Mouse (Mus musculus) kidney, postnatal 0 days (tissue): Measurements from ENCODE around the gene Cox4i2. TPM values are rescaled to one million over a fixed set of nuclear protein-coding genes. Genes with fewer than 3 reads are reported as not detected.

Source experiments
- ATAC-seq: fragments of 200-750 bp; cut with Nextera tagmentation; replicated peaks from 2 replicates; pipeline ENCODE4 v1.8.0; 2017; ENCODE audit warnings: low read depth, moderate number of reproducible peaks, moderate TSS enrichment, moderate library complexity; ENCODE audit not compliant: low FRiP score
- DNase-seq: peaks from one replicate; pipeline ENCODE4 v3.0.0-alpha.2; 2016; ENCODE audit warnings: low spot score
- H3K27ac ChIP-seq: fragments of 300-500 bp; sonication (generic); 2 replicates; pipeline ENCODE4 v1.5.1; 2014; ENCODE audit warnings: mild to moderate bottlenecking
- H3K27me3 ChIP-seq: fragments of 300-500 bp; sonication (generic); 2 replicates; pipeline ENCODE4 v1.6.1; 2014; ENCODE audit warnings: low read length, mixed read lengths; ENCODE audit not compliant: insufficient read depth
- H3K36me3 ChIP-seq: fragments of 300-500 bp; sonication (generic); 2 replicates; pipeline ENCODE4 v1.6.1; 2014; ENCODE audit warnings: low read length, mixed read lengths; ENCODE audit not compliant: insufficient read depth
- H3K4me1 ChIP-seq: fragments of 300-500 bp; sonication (generic); replicated peaks from 2 replicates; pipeline ENCODE4 v1.6.1; 2014; ENCODE audit warnings: antibody characterized with exemption, low read length, mixed read lengths; ENCODE audit not compliant: insufficient read depth
- H3K4me2 ChIP-seq: fragments of 300-500 bp; sonication (generic); 2 replicates; pipeline ENCODE4 v1.6.1; 2014; ENCODE audit warnings: mild to moderate bottlenecking, low read length, moderate library complexity, mixed read lengths
- H3K4me3 ChIP-seq: fragments of 300-500 bp; sonication (generic); replicated peaks from 2 replicates; pipeline ENCODE4 v1.5.1; 2014; ENCODE audit warnings: low read depth, low read length
- H3K9ac ChIP-seq: fragments of 300-500 bp; sonication (generic); 2 replicates; pipeline ENCODE4 v1.6.1; 2014; ENCODE audit warnings: low read depth, low read length
- H3K9me3 ChIP-seq: fragments of 300-500 bp; sonication (generic); replicated peaks from 2 replicates; pipeline ENCODE4 v1.6.1; 2016; ENCODE audit warnings: low read length, inconsistent platforms, mixed read lengths
- CTCF ChIP-seq: IDR thresholded peaks from 2 replicates; pipeline ENCODE4 v1.5.1; 2016; ENCODE audit warnings: antibody characterized with exemption, low read depth, mild to moderate bottlenecking, moderate library complexity
- WGBS: fragments of 180-500 bp; shearing (Covaris S2); extraction: QIAGEN DNeasy Blood & Tissue Kit; methylation state at CpG from one replicate; pipeline ENCODE4 v1.1.7; 2014; 5-methylcytosine and 5-hydroxymethylcytosine counted together
- polyA plus RNA-seq: library from polyadenylated mRNA; unstranded; fragments of >200 nt; fragmentation: Nextera tagmentation; extraction: Ambion mirVana; gene quantifications from 2 replicates; pipeline ENCODE4 v1.2.1, GENCODE M21; 2015

Gene Cox4i2
- polyA plus RNA-seq, 1 experiment from 2014 or later, result 15.8 TPM

GRCm38 (mm10) chr2:152787543-152787942 lies 33.6 kb downstream of the Cox4i2 start:
- TF ChIP-seq CTCF, result no peak
- peaks cover 32% of the 10 kb centered on the region; the same call in 1 of the 2 replicates for H3K4me1 ChIP-seq
- 92% methylated on average over 6 of the region's 6 CpGs for WGBS
- H3K9me3 ChIP-seq, result no peaks in the 10 kb centered on the region
- H3K36me3 ChIP-seq, result 0 out of 2 replicates have a peak, but pooled peaks cover under 1% of the 10 kb centered on the region
- DNase-seq (no peak), ATAC-seq (no peak)
- no peak overlapping the region for H3K4me3 ChIP-seq
- H3K27me3 ChIP-seq, result no peaks in the 10 kb centered on the region
- no peak overlapping the region for H3K9ac ChIP-seq
- no peak overlapping the region for H3K4me2 ChIP-seq
- H3K27ac ChIP-seq, result peak overlapping the region; percentile 42

DNA sequence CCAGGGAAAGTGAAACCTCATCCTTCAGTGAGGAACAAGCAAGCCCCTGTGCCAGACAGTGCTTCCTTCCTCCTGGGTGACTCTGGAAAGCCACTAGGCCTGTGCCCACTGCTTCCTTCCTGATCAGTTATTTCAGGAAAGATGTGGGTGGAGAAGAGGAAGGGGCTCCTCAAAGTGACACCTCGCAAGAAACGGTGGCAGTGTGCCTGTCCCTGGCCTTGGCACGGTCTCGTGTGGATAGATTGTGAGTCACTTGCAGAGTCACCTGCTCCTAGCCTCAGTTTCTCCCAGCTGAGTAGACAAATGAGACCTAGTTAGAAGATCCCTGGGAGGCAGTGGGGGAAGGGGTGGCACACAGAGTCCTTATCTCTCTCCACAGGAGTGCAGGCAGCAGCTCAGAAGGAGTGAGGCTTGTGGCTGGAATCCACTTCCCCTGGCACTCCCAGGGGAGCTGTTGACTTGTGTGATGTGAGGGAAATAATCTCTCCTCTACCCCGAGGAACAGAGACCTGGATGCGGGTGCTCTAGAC lies 35.0 kb downstream of the Cox4i2 start:
- TF ChIP-seq CTCF, result no peak
- Histone ChIP-seq H3K27me3 (no peaks in the 10 kb centered on the region), H3K4me3 (no peak overlapping the region), H3K4me2 (no peak overlapping the region), H3K9me3 (no peaks in the 10 kb centered on the region), H3K27ac (peak overlapping the region; percentile 68), H3K36me3 (no peaks in the 10 kb centered on the region), H3K9ac (peak overlapping the region; percentile 18; the same call in 1 of the 2 replicates), H3K4me1 (peaks cover 37% of the 10 kb centered on the region)
- ATAC-seq, result no peak
- 60% methylated on average over 6 of the region's 6 CpGs for WGBS
- DNase-seq, result no peak

DNA sequence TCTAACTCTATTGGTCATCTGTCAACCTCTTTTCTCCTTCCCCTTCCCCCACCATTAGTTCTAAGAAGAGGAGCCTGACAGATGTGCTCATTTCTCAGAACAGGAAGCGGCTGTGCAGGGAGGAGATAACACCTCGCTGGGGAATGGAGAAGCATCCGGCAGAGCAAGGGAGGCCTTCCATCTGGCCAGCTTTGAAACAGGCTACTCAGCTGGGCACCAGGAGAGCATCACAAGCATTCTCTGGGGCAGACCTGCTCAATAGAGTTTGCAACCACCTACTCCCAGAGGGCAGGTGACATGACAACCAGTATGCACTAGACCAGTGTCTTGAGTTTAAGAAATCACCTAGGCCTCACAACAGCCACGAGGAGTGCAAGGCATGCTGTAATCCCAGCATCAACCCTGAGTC lies 35.6 kb downstream of the Cox4i2 start:
- Histone ChIP-seq H3K36me3 (no peaks in the 10 kb centered on the region), H3K4me2 (no peak overlapping the region), H3K4me3 (no peak overlapping the region), H3K27me3 (no peaks in the 10 kb centered on the region), H3K4me1 (peaks cover 43% of the 10 kb centered on the region), H3K9me3 (no peaks in the 10 kb centered on the region), H3K27ac (peak overlapping the region; percentile 68), H3K9ac (no peak overlapping the region)
- 19% methylated on average over 4 of the region's 4 CpGs for WGBS
- DNase-seq (peak; percentile 80), ATAC-seq (no peak)
- no peak for TF ChIP-seq CTCF

- no peaks in the 10 kb centered on the region for H3K9me3 ChIP-seq
- H3K9ac ChIP-seq, result no peak overlapping the region
- H3K36me3 ChIP-seq, result no peaks in the 10 kb centered on the region
- H3K4me1 ChIP-seq, result peaks cover 28% of the 10 kb centered on the region
- H3K4me3 ChIP-seq, result no peak overlapping the region
- TF ChIP-seq CTCF, result no peak
- no peaks in the 10 kb centered on the region for H3K27me3 ChIP-seq
- peak; percentile 21; the same call in 1 of the 2 replicates for ATAC-seq
- no peak for DNase-seq
- WGBS, result 37% methylated on average over 2 of the region's 2 CpGs
- H3K27ac ChIP-seq, result 0 out of 2 replicates have a peak overlapping the region, but pooled peaks have one; percentile 0
- H3K4me2 ChIP-seq, result no peak overlapping the region
Measured at GRCm38 (mm10) chr2:152792461-152792860, 38.5 kb downstream of the Cox4i2 start.

DNA sequence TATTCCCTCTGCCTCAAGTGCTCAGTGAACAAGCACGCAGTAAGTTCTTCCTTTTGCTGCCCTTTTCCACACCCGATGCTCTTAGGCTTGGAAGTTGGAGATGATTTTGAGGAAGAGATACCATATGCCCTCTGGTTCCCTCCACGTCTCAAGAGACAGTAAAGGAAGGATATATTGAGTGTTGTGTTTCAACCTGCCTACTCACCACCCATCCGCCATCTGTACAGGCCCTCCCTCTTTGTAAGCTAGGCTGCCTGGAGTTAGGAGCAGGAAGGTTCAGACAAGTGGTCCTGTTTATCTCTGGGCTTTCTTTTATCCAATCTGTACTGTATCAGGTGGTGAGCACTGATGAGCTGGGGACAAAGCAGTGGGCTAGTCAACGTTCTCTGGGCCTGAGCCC lies 39.4 kb downstream of the Cox4i2 start:
- Histone ChIP-seq H3K27ac (no peak overlapping the region), H3K27me3 (no peaks in the 10 kb centered on the region), H3K4me3 (no peak overlapping the region), H3K36me3 (no peaks in the 10 kb centered on the region), H3K4me1 (peaks cover 28% of the 10 kb centered on the region), H3K9me3 (no peaks in the 10 kb centered on the region), H3K9ac (no peak overlapping the region), H3K4me2 (no peak overlapping the region)
- ATAC-seq (no peak), DNase-seq (no peak)
- 77% methylated on average over 5 of the region's 5 CpGs for WGBS
- no peak for TF ChIP-seq CTCF

- WGBS, result 52% methylated on average over 9 of the region's 9 CpGs
Measured at GRCm38 (mm10) chr2:152794281-152794827, 40.4 kb downstream of the Cox4i2 start.

More at GRCm38 (mm10) chr2:152794281-152794827, 40.4 kb downstream of the Cox4i2 start:
- Histone ChIP-seq H3K27me3 (no peaks in the 10 kb centered on the region), H3K4me2 (no peak overlapping the region), H3K4me3 (no peak overlapping the region), H3K9ac (no peak overlapping the region), H3K36me3 (no peaks in the 10 kb centered on the region), H3K9me3 (no peaks in the 10 kb centered on the region), H3K4me1 (peaks cover 22% of the 10 kb centered on the region), H3K27ac (peak overlapping the region; percentile 65)
- DNase-seq (no peak), ATAC-seq (no peak; the same call in 1 of the 2 replicates)
- TF ChIP-seq CTCF, result no peak
